Mouse (Mus musculus) heart, embryonic 11.5 days (tissue): Measurements from ENCODE around the gene Mrgprx1. TPM values are rescaled to one million over a fixed set of nuclear protein-coding genes. Genes with fewer than 3 reads are reported as not detected.

Source experiments
- polyA plus RNA-seq: library from polyadenylated mRNA; unstranded; fragments of >200 nt; fragmentation: Nextera tagmentation; extraction: Ambion mirVana; gene quantifications from 2 replicates; pipeline ENCODE4 v1.2.1, GENCODE M21; 2014

Mrgprx1 gene
- polyA plus RNA-seq, 1 experiment from 2014 or later = not detected

Other genes with a start within 250 kb of the Mrgprx1 start
- not detected in 2 replicates for gene Mrgpra4, start 45.5 kb downstream of the Mrgprx1 start, polyA plus RNA-seq
- not detected in 2 replicates for gene Mrgprb5, start 141.4 kb upstream of the Mrgprx1 start, polyA plus RNA-seq
- gene Mrgprb4, start 171.7 kb upstream of the Mrgprx1 start, polyA plus RNA-seq = not detected in 2 replicates